ENCODE assay signal across 16 mouse cellular contexts in the genomic region with DNA sequence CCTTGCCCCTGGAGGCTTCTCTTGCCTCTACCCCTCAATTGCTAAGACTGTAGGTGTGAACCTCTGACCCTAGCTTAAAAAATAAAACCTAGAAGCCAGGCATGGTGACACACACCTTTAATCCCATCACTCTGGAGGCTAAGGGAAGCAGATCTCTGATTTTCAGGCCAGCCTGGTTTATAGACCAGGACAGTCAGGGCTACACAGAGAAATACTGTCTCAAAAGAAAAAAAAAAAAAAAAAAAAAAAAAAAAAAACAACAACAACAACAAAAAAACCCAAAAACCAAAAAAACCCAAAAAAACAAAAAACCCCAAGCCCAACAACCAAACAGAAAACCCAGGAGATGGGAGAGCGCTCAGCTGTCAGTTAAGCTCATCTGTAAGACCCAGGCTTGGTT.
"Had no signal": no experiment of that assay in that cellular context is flagged by ENCODE, and none has a peak within 500 bp of the region (broad histone marks: within the 10 kb centered on the region; RNA-seq: fewer than 3 reads in every experiment).

No protein-coding gene starts in this region.

- ATAC-seq: lung, postnatal 0 days; midbrain, embryonic 13.5 days; midbrain, embryonic 15.5 days had no signal

- H3K9me3 ChIP-seq: lung, embryonic 15.5 days; megakaryocyte, embryonic 14.5 days; midbrain, embryonic 13.5 days; midbrain, embryonic 15.5 days; neural tube, embryonic 12.5 days; stomach, embryonic 15.5 days had no signal

- H3K4me1 ChIP-seq: lung, embryonic 15.5 days; midbrain, embryonic 13.5 days; midbrain, embryonic 15.5 days; neural tube, embryonic 12.5 days; stomach, embryonic 15.5 days had no signal

- DNase-seq: lung, postnatal 14 days; lung, postnatal 36 days; right cerebral cortex, postnatal 14 days; thymus, adult 2 months; thymus, postnatal 25 days; thymus, postnatal 4 days had no signal

- H3K4me3 ChIP-seq: lung, embryonic 15.5 days; megakaryocyte, embryonic 14.5 days; midbrain, embryonic 13.5 days; midbrain, embryonic 15.5 days; neural tube, embryonic 12.5 days; stomach, embryonic 15.5 days had no signal

- H3K9ac ChIP-seq: lung, embryonic 15.5 days; midbrain, embryonic 13.5 days; midbrain, embryonic 15.5 days; neural tube, embryonic 12.5 days; stomach, embryonic 15.5 days had no signal

- H3K27me3 ChIP-seq: lung, embryonic 15.5 days; megakaryocyte, embryonic 14.5 days; midbrain, embryonic 13.5 days; midbrain, embryonic 15.5 days; neural tube, embryonic 12.5 days; stomach, embryonic 15.5 days had no signal

- H3K27ac ChIP-seq: lung, embryonic 15.5 days; macrophage; midbrain, embryonic 13.5 days; midbrain, embryonic 15.5 days; neural tube, embryonic 12.5 days; stomach, embryonic 15.5 days; stomach, postnatal 0 days had no signal

- H3K4me2 ChIP-seq: lung, embryonic 15.5 days; midbrain, embryonic 11.5 days; midbrain, embryonic 13.5 days; midbrain, embryonic 15.5 days; neural tube, embryonic 12.5 days; stomach, embryonic 15.5 days had no signal
